Mouse (Mus musculus): Measurements from ENCODE around the gene Gm10031.
"Not testable (repeated sequence)": the region's sequence is repeated elsewhere in the genome, so short reads cannot be mapped to it uniquely, and the experiment has no call there.

DNA sequence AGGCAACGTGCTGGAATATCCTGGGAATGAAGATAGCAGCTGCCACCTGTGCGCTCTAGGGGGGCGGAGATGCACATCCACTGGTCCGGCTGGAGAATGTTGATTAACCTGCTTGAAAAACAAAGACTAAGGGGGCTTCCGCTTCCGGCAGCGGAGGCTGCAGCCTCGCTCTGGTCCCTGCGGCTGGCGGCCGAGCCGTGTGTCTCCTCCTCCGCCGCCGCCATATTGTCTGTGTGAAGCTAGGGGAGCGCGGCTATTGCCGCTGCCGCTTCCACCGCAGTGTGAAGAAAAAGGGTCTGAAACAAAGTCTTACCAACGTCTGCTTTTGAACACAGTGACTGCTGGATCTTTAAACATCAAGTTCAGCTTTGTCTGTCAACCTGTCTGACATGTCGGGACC is at the start of gene Gm10031:
- not testable (repeated sequence) for TF ChIP-seq POLR2A (IDR thresholded peaks at IDR 0.05; ENCODE audit: control insufficient read depth, extremely low read depth, insufficient read depth, low read length, poor library complexity); CTCF (IDR thresholded peaks at IDR 0.05; ENCODE audit: borderline replicate concordance, control insufficient read depth, extremely low read depth, insufficient read depth, low read length, poor library complexity)

Data from thymus, adult 2 months (tissue).